Mouse (Mus musculus): ENCODE data around the gene Gm8909. TPM values are rescaled to one million over a fixed set of nuclear protein-coding genes. Genes with fewer than 3 reads are reported as not detected.
"Not testable (repeated sequence)": the region's sequence is repeated elsewhere in the genome, so short reads cannot be mapped to it uniquely, and the experiment has no call there.

The Gm8909 gene
- total RNA-seq, 2 experiments from 2014 or later, result 0.33 TPM; not detected in 1

- DNase-seq, result no peak
These were observed 6.9 kb downstream of the Gm8909 start for GRCm38 (mm10) chr17:36161129-36162051.

GRCm38 (mm10) chr17:36158264-36158663 is 10.1 kb downstream of the Gm8909 start:
- DNase-seq, result not testable (repeated sequence)

- DNase-seq, result peak; percentile 14
These were observed 10.6 kb downstream of the Gm8909 start for GRCm38 (mm10) chr17:36157782-36158181.

- no peak for DNase-seq
These were observed 13.8 kb downstream of the Gm8909 start for GRCm38 (mm10) chr17:36154271-36155149.

GRCm38 (mm10) chr17:36151200-36151599 is 17.1 kb downstream of the Gm8909 start:
- not testable (repeated sequence) for DNase-seq

- DNase-seq, result not testable (repeated sequence)
These were observed 19.9 kb downstream of the Gm8909 start for GRCm38 (mm10) chr17:36148468-36148867.

- DNase-seq, result not testable (repeated sequence)
These were observed 21.4 kb downstream of the Gm8909 start for GRCm38 (mm10) chr17:36146937-36147336.

- not testable (repeated sequence) for DNase-seq
These were observed 22.5 kb downstream of the Gm8909 start for GRCm38 (mm10) chr17:36145861-36146156.

GRCm38 (mm10) chr17:36145111-36145860 is 23.1 kb downstream of the Gm8909 start:
- DNase-seq, result peak; percentile 27

- DNase-seq, result not testable (repeated sequence)
These were observed 32.0 kb downstream of the Gm8909 start for GRCm38 (mm10) chr17:36136299-36136848.

- not testable (repeated sequence) for DNase-seq
These were observed 32.7 kb downstream of the Gm8909 start for GRCm38 (mm10) chr17:36135421-36136231.

- no peak for DNase-seq
These were observed 36.6 kb downstream of the Gm8909 start for GRCm38 (mm10) chr17:36131516-36132265.

GRCm38 (mm10) chr17:36128968-36129817 is 39.1 kb downstream of the Gm8909 start, which contains the start of gene Gm7030:
Gene Gm7030 (minus strand): TSS chr17:36129425.
- not testable (repeated sequence) for DNase-seq

GRCm38 (mm10) chr17:36128525-36128924 is 39.8 kb downstream of the Gm8909 start:
- not testable (repeated sequence) for DNase-seq

GRCm38 (mm10) chr17:36124111-36124510 is 44.2 kb downstream of the Gm8909 start:
- DNase-seq, result not testable (repeated sequence)

- peak; percentile 57 for DNase-seq
These were observed 46.9 kb downstream of the Gm8909 start, which contains the start of gene Gm19684 for GRCm38 (mm10) chr17:36121352-36122020. Gene Gm19684 (plus strand): TSS chr17:36121678.

- DNase-seq, result not testable (repeated sequence)
These were observed 47.5 kb downstream of the Gm8909 start for GRCm38 (mm10) chr17:36120839-36121238.

- DNase-seq, result not testable (repeated sequence)
These were observed 51.8 kb downstream of the Gm8909 start for GRCm38 (mm10) chr17:36116545-36116944.
